In the genomic region with DNA sequence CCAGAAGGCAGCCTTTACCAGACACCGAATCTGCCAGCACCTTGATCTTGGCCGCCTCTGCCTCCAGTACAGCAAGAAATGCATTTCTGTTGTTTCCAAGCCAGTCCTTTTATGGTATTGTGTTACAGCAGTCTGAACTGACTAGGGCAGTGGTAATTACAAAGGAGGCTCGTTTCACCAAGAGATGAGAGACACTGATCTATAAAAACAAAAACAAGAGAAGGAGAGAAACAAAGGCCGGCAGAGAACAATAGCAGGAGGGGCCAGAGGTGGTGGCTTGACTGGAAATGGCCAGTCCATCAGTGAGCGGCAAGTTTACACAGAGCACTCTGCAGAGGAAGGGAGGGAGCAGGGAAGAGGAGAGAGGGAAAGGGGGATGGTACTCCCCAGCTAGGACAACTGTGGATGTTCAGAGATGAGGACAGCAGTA, we compare ENCODE assay signal across 9 mouse cellular contexts. TPM values are rescaled to one million over a fixed set of nuclear protein-coding genes. Genes with fewer than 3 reads are reported as not detected.
DNase-seq lines count a peak whose midpoint lies in the region; ATAC-seq and TF ChIP-seq lines count a peak whose summit lies in the region.
"Had no signal": no experiment of that assay in that cellular context is flagged by ENCODE, and none has a peak within 500 bp of the region (broad histone marks: within the 10 kb centered on the region; RNA-seq: fewer than 3 reads in every experiment).

No protein-coding gene starts in this region.

- H3K27ac ChIP-seq in heart, postnatal 0 days (ENCODE audit: low read depth): peak overlapping the region; percentile 40; the same call in 1 of the 2 replicates
- H3K27ac ChIP-seq in forebrain, embryonic 16.5 days (ENCODE audit: low read length): peak overlapping the region; percentile 21; the same call in 1 of the 2 replicates
- H3K27ac ChIP-seq in midbrain, embryonic 13.5 days: peak overlapping the region; percentile 1; the same call in 1 of the 2 replicates
- H3K27ac ChIP-seq in liver, postnatal 0 days (ENCODE audit: low read depth): no peak overlapping the region

- no peak for TF ChIP-seq EP300 in heart, postnatal 0 days (IDR thresholded peaks at IDR 0.05; ENCODE audit: low read depth)
- TF ChIP-seq EP300 in liver, postnatal 0 days (IDR thresholded peaks at IDR 0.05; ENCODE audit: low read depth): no peak

- H3K4me3 ChIP-seq in heart, postnatal 0 days (ENCODE audit: low read depth, low read length): no peak overlapping the region
- no peak overlapping the region for H3K4me3 ChIP-seq in forebrain, embryonic 16.5 days (replicated peaks; ENCODE audit: low read length)
- H3K4me3 ChIP-seq in midbrain, embryonic 13.5 days (replicated peaks): no peak overlapping the region
- no peak overlapping the region for H3K4me3 ChIP-seq in liver, postnatal 0 days (ENCODE audit: low read depth, low read length)

- intact Hi-C loops in heart, postnatal 36 days (cut with DNase I): no loop called here
- intact Hi-C loops in left cerebral cortex, postnatal 25 days (cut with DNase I): no loop called here

- H3K9ac ChIP-seq in heart, postnatal 0 days (replicated peaks; ENCODE audit: low read depth, low read length): no peak overlapping the region
- H3K9ac ChIP-seq in forebrain, embryonic 16.5 days (replicated peaks; ENCODE audit: low read depth, low read length): no peak overlapping the region
- no peak overlapping the region for H3K9ac ChIP-seq in midbrain, embryonic 13.5 days (replicated peaks)
- H3K9ac ChIP-seq in liver, postnatal 0 days (replicated peaks): no peak overlapping the region

- DNase-seq in heart, postnatal 0 days (ENCODE audit: low spot score): no peak
- no peak for DNase-seq in heart, postnatal 36 days
- DNase-seq in R1 (ENCODE audit: low read depth, low spot score): peak; percentile 80
- DNase-seq in liver, postnatal 0 days: no peak
- DNase-seq in liver: no peak
- no peak for DNase-seq in left cerebral cortex, postnatal 25 days (ENCODE audit: low spot score in 2 of 2)

- no peak overlapping the region for H3K4me2 ChIP-seq in heart, postnatal 0 days (ENCODE audit: low read depth, low read length)
- no peak overlapping the region for H3K4me2 ChIP-seq in forebrain, embryonic 16.5 days (ENCODE audit: low read length)
- no peak overlapping the region for H3K4me2 ChIP-seq in midbrain, embryonic 13.5 days (replicated peaks)
- H3K4me2 ChIP-seq in liver, postnatal 0 days (ENCODE audit: low read depth, low read length): no peak overlapping the region

- H3K27me3 ChIP-seq in heart, postnatal 0 days (ENCODE audit: control insufficient read depth, insufficient read depth, low read length): no peaks in the 10 kb centered on the region
- H3K27me3 ChIP-seq in forebrain, embryonic 16.5 days (replicated peaks; ENCODE audit: control insufficient read depth, insufficient read depth, low read length): no peaks in the 10 kb centered on the region
- H3K27me3 ChIP-seq in midbrain, embryonic 13.5 days: no peaks in the 10 kb centered on the region
- H3K27me3 ChIP-seq in liver, postnatal 0 days (ENCODE audit: insufficient read depth, low read length): no peaks in the 10 kb centered on the region
- H3K27me3 ChIP-seq: CH12.LX had no signal

- no peaks in the 10 kb centered on the region for H3K9me3 ChIP-seq in heart, postnatal 0 days (replicated peaks; ENCODE audit: control insufficient read depth, low read length)
- no peaks in the 10 kb centered on the region for H3K9me3 ChIP-seq in forebrain, embryonic 16.5 days (ENCODE audit: control insufficient read depth, low read length)
- no peaks in the 10 kb centered on the region for H3K9me3 ChIP-seq in midbrain, embryonic 13.5 days
- no peaks in the 10 kb centered on the region for H3K9me3 ChIP-seq in liver, postnatal 0 days (ENCODE audit: low read length)

- 34% methylated on average over 5 of the region's 5 CpGs for WGBS in heart, postnatal 0 days
- 5% methylated on average over 5 of the region's 5 CpGs for WGBS in forebrain, embryonic 16.5 days
- WGBS in midbrain, embryonic 13.5 days: 5% methylated on average over 5 of the region's 5 CpGs
- 52% methylated on average over 5 of the region's 5 CpGs for WGBS in liver, postnatal 0 days (ENCODE audit: insufficient replicate concordance)

- peak; percentile 68 for ATAC-seq in heart, postnatal 0 days (ENCODE audit: insufficient read depth, low read depth)
- peak; percentile 70 for ATAC-seq in forebrain, embryonic 16.5 days
- peak; percentile 53 for ATAC-seq in midbrain, embryonic 13.5 days
- no peak for ATAC-seq in liver, postnatal 0 days

- 0 out of 2 replicates have a peak, but pooled peaks cover 10% of the 10 kb centered on the region for H3K4me1 ChIP-seq in heart, postnatal 0 days (ENCODE audit: control insufficient read depth, insufficient read depth)
- peaks cover 13% of the 10 kb centered on the region for H3K4me1 ChIP-seq in forebrain, embryonic 16.5 days (replicated peaks; ENCODE audit: control insufficient read depth, insufficient read depth, low read length)
- H3K4me1 ChIP-seq in midbrain, embryonic 13.5 days (replicated peaks): peaks cover 15% of the 10 kb centered on the region
- H3K4me1 ChIP-seq in liver, postnatal 0 days (ENCODE audit: insufficient read depth): no peaks in the 10 kb centered on the region

- no peak for TF ChIP-seq CTCF in heart, postnatal 0 days (IDR thresholded peaks at IDR 0.05; ENCODE audit: low read depth)
- TF ChIP-seq CTCF in liver, postnatal 0 days (IDR thresholded peaks at IDR 0.05; ENCODE audit: low read depth): no peak

- peaks cover 69% of the 10 kb centered on the region for H3K36me3 ChIP-seq in heart, postnatal 0 days (replicated peaks; ENCODE audit: control insufficient read depth, insufficient read depth, low read length)
- no peaks in the 10 kb centered on the region for H3K36me3 ChIP-seq in forebrain, embryonic 16.5 days (ENCODE audit: control insufficient read depth, insufficient read depth)
- H3K36me3 ChIP-seq in midbrain, embryonic 13.5 days: no peaks in the 10 kb centered on the region
- H3K36me3 ChIP-seq in liver, postnatal 0 days (replicated peaks; ENCODE audit: insufficient read depth, low read length): peaks cover 31% of the 10 kb centered on the region

RNA-seq across cellular contexts. Expression of gene Dgki, which starts 36.9 kb away (rescaled TPM):
- total RNA-seq in heart, postnatal 0 days (2014; rRNA removed; ENCODE audit: low replicate concordance): 0.11 and 0.66 TPM in 2 replicates
- polyA plus RNA-seq in heart, postnatal 0 days (2015; fragmentation: Nextera tagmentation; extraction: Ambion mirVana): 0.33 TPM in 2 replicates
- total RNA-seq in heart, postnatal 36 days (2021): under 1 TPM; 0.30 to 0.36 TPM
- 9.6 and 10.5 TPM in 2 replicates for polyA plus RNA-seq in forebrain, embryonic 16.5 days (2015; fragmentation: Nextera tagmentation; extraction: Ambion mirVana)
- 4.8 and 6.4 TPM in 2 replicates for polyA plus RNA-seq in midbrain, embryonic 13.5 days (2015; fragmentation: Nextera tagmentation; extraction: Ambion mirVana)
- 0.34 and 0.56 TPM in 2 replicates for polyA plus RNA-seq in liver, postnatal 0 days (2015; fragmentation: Nextera tagmentation; extraction: Ambion mirVana)
- total RNA-seq in left cerebral cortex, postnatal 25 days (2021): 10 to 100 TPM; 68.5 to 82.6 TPM
